Mouse (Mus musculus) kidney, adult 2 months (tissue): ENCODE results near the gene Larp1.

Experiments used
- CTCF ChIP-seq: fragments of 200-500 bp; conservative IDR thresholded peaks from 2 replicates; pipeline ENCODE4 v1.5.1; 2011; ENCODE audit warnings: low read depth, mild to moderate bottlenecking, control low read depth, low read length, moderate library complexity, mixed read lengths; ENCODE audit not compliant: insufficient read depth, insufficient read length
- POLR2A ChIP-seq: fragments of 200-500 bp; IDR thresholded peaks from one replicate; pipeline ENCODE4 v1.6.1; 2011; ENCODE audit warnings: low read depth, low read length, control low read depth

- no peak for TF ChIP-seq CTCF
- TF ChIP-seq POLR2A, result no peak
Measured at GRCm38 (mm10) chr11:58015339-58015738, 6.5 kb downstream of the Larp1 start.
